Mouse (Mus musculus) midbrain, postnatal 0 days (tissue): ENCODE measurements at regions not wholly inside any gene's neighbourhood (a gene's known extent, or its start where the extent isn't known, plus 50 kb on each side); places are given as distances from the start of the nearest gene placed in this dataset.

ENCODE experiments used
- ATAC-seq: fragments of 200-750 bp; cut with Nextera tagmentation; 2 replicates; pipeline ENCODE4 v1.8.0; 2017; ENCODE audit warnings: moderate number of reproducible peaks, mild to moderate bottlenecking, moderate TSS enrichment, moderate library complexity; ENCODE audit not compliant: low FRiP score
- DNase-seq: peaks from one replicate; pipeline ENCODE4 v3.0.0-alpha.2; 2015; ENCODE audit warnings: low spot score
- H3K27ac ChIP-seq: fragments of 300-500 bp; sonication (generic); 2 replicates; pipeline ENCODE4 v1.5.1; 2014; ENCODE audit warnings: low read depth, mild to moderate bottlenecking, low read length, mixed read lengths
- H3K27me3 ChIP-seq: fragments of 300-500 bp; sonication (generic); 2 replicates; pipeline ENCODE4 v1.6.1; 2014; ENCODE audit warnings: low read length, control low read depth, mixed read lengths; ENCODE audit not compliant: insufficient read depth
- H3K36me3 ChIP-seq: fragments of 300-500 bp; sonication (generic); 2 replicates; pipeline ENCODE4 v1.6.1; 2014; ENCODE audit warnings: low read length, control low read depth, mixed read lengths; ENCODE audit not compliant: insufficient read depth
- H3K4me1 ChIP-seq: fragments of 300-500 bp; sonication (generic); 2 replicates; pipeline ENCODE4 v1.6.1; 2014; ENCODE audit warnings: mild to moderate bottlenecking, control low read depth, antibody characterized with exemption, low read length, mixed read lengths; ENCODE audit not compliant: insufficient read depth
- H3K4me2 ChIP-seq: fragments of 300-500 bp; sonication (generic); 2 replicates; pipeline ENCODE4 v1.6.1; 2014; ENCODE audit warnings: low read depth, mild to moderate bottlenecking, low read length, mixed read lengths; ENCODE audit not compliant: poor library complexity, severe bottlenecking
- H3K4me3 ChIP-seq: fragments of 300-500 bp; sonication (generic); 2 replicates; pipeline ENCODE4 v1.5.1; 2014; ENCODE audit warnings: low read depth, mild to moderate bottlenecking, low read length, moderate library complexity
- H3K9ac ChIP-seq: fragments of 300-500 bp; sonication (generic); replicated peaks from 2 replicates; pipeline ENCODE4 v1.6.1; 2014; ENCODE audit warnings: mild to moderate bottlenecking, low read length, moderate library complexity, mixed read lengths; ENCODE audit not compliant: poor library complexity, severe bottlenecking
- H3K9me3 ChIP-seq: fragments of 300-500 bp; sonication (generic); 2 replicates; pipeline ENCODE4 v1.6.1; 2016; ENCODE audit warnings: low read length, control low read depth
- CTCF ChIP-seq: IDR thresholded peaks from 2 replicates; pipeline ENCODE4 v1.5.1; 2016; ENCODE audit warnings: antibody characterized with exemption, mild to moderate bottlenecking
- WGBS: fragments of 180-500 bp; shearing (Covaris S2); extraction: QIAGEN DNeasy Blood & Tissue Kit; methylation state at CpG from one replicate; pipeline ENCODE4 v1.1.7; 2014; 5-methylcytosine and 5-hydroxymethylcytosine counted together

- no peak for TF ChIP-seq CTCF
- Histone ChIP-seq H3K9ac (no peak overlapping the region), H3K27ac (no peak overlapping the region), H3K4me1 (no peaks in the 10 kb centered on the region), H3K27me3 (no peaks in the 10 kb centered on the region), H3K9me3 (no peaks in the 10 kb centered on the region), H3K36me3 (no peaks in the 10 kb centered on the region), H3K4me3 (no peak overlapping the region), H3K4me2 (no peak overlapping the region)
- DNase-seq = no peak
- ATAC-seq = no peak
- 91% methylated on average over 5 of the region's 5 CpGs for WGBS
Observed at GRCm38 (mm10) chr11:71912626-71913025, 124.7 kb downstream of the Aipl1 start.

- H3K4me1 ChIP-seq = no peaks in the 10 kb centered on the region
- H3K27ac ChIP-seq = no peak overlapping the region
- TF ChIP-seq CTCF = no peak
- no peak overlapping the region for H3K4me3 ChIP-seq
- ATAC-seq (no peak), DNase-seq (no peak)
- no peaks in the 10 kb centered on the region for H3K36me3 ChIP-seq
- 87% methylated on average over 5 of the region's 5 CpGs for WGBS
- H3K9ac ChIP-seq = no peak overlapping the region
- no peaks in the 10 kb centered on the region for H3K27me3 ChIP-seq
- H3K9me3 ChIP-seq = no peaks in the 10 kb centered on the region
- H3K4me2 ChIP-seq = no peak overlapping the region
Observed at GRCm38 (mm10) chr11:71911284-71911683, 126.0 kb downstream of the Aipl1 start.

- Histone ChIP-seq H3K4me3 (no peak overlapping the region), H3K9ac (no peak overlapping the region), H3K4me2 (no peak overlapping the region), H3K9me3 (no peaks in the 10 kb centered on the region), H3K36me3 (no peaks in the 10 kb centered on the region), H3K4me1 (no peaks in the 10 kb centered on the region), H3K27me3 (no peaks in the 10 kb centered on the region), H3K27ac (no peak overlapping the region)
- no peak for TF ChIP-seq CTCF
- WGBS = 31% methylated on average over 7 of the region's 7 CpGs
- DNase-seq = no peak
- no peak for ATAC-seq
Observed at GRCm38 (mm10) chr11:71908616-71909015, 128.7 kb downstream of the Aipl1 start.

- Histone ChIP-seq H3K27me3 (no peaks in the 10 kb centered on the region), H3K4me1 (no peaks in the 10 kb centered on the region), H3K9me3 (no peaks in the 10 kb centered on the region), H3K9ac (no peak overlapping the region), H3K36me3 (no peaks in the 10 kb centered on the region), H3K4me2 (no peak overlapping the region), H3K4me3 (no peak overlapping the region), H3K27ac (no peak overlapping the region)
- DNase-seq (no peak), ATAC-seq (no peak)
- TF ChIP-seq CTCF = no peak
- 38% methylated on average over 2 of the region's 2 CpGs for WGBS
Observed at GRCm38 (mm10) chr11:71903020-71903410, 134.3 kb downstream of the Aipl1 start.

- H3K27me3 ChIP-seq = no peaks in the 10 kb centered on the region
- no peak overlapping the region for H3K9ac ChIP-seq
- H3K36me3 ChIP-seq = no peaks in the 10 kb centered on the region
- no peak overlapping the region for H3K27ac ChIP-seq
- no peak for TF ChIP-seq CTCF
- H3K4me1 ChIP-seq = no peaks in the 10 kb centered on the region
- ATAC-seq = no peak
- no peaks in the 10 kb centered on the region for H3K9me3 ChIP-seq
- H3K4me3 ChIP-seq = no peak overlapping the region
- peak; percentile 72 for DNase-seq
- 50% methylated on average over 10 of the region's 10 CpGs for WGBS
- H3K4me2 ChIP-seq = no peak overlapping the region
Observed at GRCm38 (mm10) chr11:71902304-71903019, 134.8 kb downstream of the Aipl1 start.

GRCm38 (mm10) chr11:71900816-71901215, 136.5 kb downstream of the Aipl1 start:
- Histone ChIP-seq H3K27me3 (no peaks in the 10 kb centered on the region), H3K9me3 (no peaks in the 10 kb centered on the region), H3K4me1 (no peaks in the 10 kb centered on the region), H3K4me3 (no peak overlapping the region), H3K27ac (no peak overlapping the region), H3K4me2 (no peak overlapping the region), H3K9ac (no peak overlapping the region), H3K36me3 (no peaks in the 10 kb centered on the region)
- no peak for TF ChIP-seq CTCF
- ATAC-seq (no peak), DNase-seq (no peak)
